Mouse (Mus musculus) liver, adult 2 months (tissue): ENCODE data around the gene Bet1l.

ENCODE experiments used
- CTCF ChIP-seq: fragments of 200-500 bp; IDR thresholded peaks from 2 replicates; pipeline ENCODE4 v1.5.1; 2011; ENCODE audit warnings: low read depth, low read length, control low read depth
- POLR2A ChIP-seq: fragments of 200-500 bp; IDR thresholded peaks from 2 replicates; pipeline ENCODE4 v1.6.1; 2011; ENCODE audit warnings: low read length, control low read depth; ENCODE audit not compliant: insufficient read depth; ENCODE audit errors: extremely low read depth

DNA sequence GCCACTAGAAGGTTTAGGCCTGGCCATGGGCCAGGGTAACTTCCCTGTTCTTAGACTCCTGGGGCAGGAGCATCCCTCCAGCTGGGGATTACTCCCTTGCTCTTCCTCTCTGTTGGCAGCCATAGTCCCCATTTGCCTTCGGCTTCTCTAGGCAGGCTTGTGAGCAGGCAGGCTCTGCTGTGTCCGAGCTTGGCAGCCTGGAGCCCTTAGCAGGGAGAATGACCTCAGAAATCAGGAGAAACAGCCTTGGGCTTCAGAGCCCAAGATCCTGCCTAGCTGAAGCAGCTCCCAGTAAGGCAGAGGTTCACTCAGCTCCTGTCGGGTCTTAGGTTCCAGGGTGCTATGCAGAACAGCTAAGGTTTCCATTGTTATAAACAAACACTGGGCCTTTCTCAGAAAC lies 41.7 kb upstream of the Bet1l start:
- no peak for TF ChIP-seq POLR2A
- TF ChIP-seq CTCF = no peak
